Mouse (Mus musculus) layer of hippocampus, adult 2 months (tissue): ENCODE results near the gene Sec11a. TPM values are rescaled to one million over a fixed set of nuclear protein-coding genes. Genes with fewer than 3 reads are reported as not detected.
A peak's percentile ranks its signal among the peaks of the same experiment; 100 is the strongest.

Source experiments
- DNase-seq, 2 experiments: peaks; one replicate each; pipeline ENCODE4 v3.0.0; 2022; ENCODE audit warnings: low spot score in 2 of 2
- H3K27ac ChIP-seq: fragments of 200-600 bp; 2 replicates; pipeline ENCODE4 v1.8.1; 2022
- H3K4me3 ChIP-seq: fragments of 200-600 bp; 2 replicates; pipeline ENCODE4 v1.8.1; 2022; ENCODE audit warnings: mild to moderate bottlenecking
- CTCF ChIP-seq: fragments of 200-600 bp; conservative IDR thresholded peaks from 2 replicates; pipeline ENCODE4 v1.8.1; 2022; ENCODE audit warnings: antibody characterized with exemption, mild to moderate bottlenecking, moderate library complexity
- total RNA-seq, 2 experiments: library from RNA; stranded (reverse); gene quantifications; 2 replicates each; pipeline ENCODE4 v1.2.3; 2021

Sec11a gene
- total RNA-seq, 2 experiments from 2014 or later = 54.2 to 56.2 TPM

DNA sequence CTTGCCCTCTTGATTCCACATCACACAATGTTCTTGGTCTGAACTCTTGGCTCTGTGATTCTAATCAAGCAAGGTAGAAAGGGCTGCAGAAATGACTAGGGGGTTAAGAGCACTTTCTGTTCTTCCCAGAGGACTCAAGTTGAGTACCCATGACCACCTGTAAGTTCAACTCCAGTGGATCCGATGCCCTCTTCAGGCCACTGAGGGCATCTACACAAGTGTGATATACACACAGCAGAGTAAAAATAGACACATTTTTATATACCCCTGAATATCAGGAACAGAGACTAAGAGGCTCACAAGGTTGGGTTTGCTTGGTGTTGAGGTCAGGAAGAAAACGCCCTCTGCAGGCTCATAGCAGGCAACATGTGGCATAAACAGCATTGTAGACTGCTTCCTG is 73.9 kb downstream of the Sec11a start:
- peak; percentile 46 for TF ChIP-seq CTCF
- Histone ChIP-seq H3K4me3 (no peak overlapping the region), H3K27ac (no peak overlapping the region)
- DNase-seq = no peak

DNA sequence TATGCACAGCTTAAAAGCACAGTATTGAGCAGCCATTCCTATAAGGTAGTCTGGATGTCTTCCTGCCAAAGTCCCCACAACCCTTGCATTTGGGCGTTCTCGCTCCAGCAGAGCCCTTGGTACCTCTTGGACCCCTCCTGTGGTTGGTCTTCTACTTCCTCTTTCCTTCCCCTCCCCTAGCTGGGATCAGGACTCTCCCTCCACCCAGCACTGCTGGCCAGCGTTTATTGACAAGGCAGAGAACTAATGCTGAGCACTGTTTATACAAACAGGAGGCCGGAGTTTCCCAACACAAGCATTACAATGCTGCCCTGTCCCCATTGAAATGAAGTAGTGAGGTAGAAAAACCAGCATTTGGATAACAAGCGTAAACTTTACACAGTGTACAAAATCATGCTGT is 74.5 kb downstream of the Sec11a start:
- Histone ChIP-seq H3K27ac (no peak overlapping the region), H3K4me3 (no peak overlapping the region)
- TF ChIP-seq CTCF = no peak
- no peak for DNase-seq

DNA sequence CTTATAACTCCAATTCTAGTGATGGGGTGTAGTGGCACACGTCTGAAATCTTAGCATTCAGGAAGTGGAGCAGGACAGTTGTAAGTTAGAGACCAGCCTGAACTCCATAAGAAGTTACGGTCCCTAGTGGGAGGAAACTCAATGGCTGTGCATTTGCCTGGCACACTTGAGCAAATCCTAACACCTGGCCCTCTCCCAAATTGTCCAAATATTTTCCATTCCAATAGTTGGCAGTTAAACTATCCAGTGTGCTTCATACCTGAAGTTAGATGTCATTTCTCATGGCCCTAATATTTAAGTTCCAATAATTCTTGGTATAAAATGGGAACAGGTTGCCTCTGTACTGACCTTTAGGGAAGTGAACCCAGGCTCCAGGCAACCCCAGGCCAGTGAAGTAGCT is 78.9 kb downstream of the Sec11a start:
- no peak for DNase-seq
- H3K27ac ChIP-seq = no peak overlapping the region
- TF ChIP-seq CTCF = no peak
- no peak overlapping the region for H3K4me3 ChIP-seq

DNA sequence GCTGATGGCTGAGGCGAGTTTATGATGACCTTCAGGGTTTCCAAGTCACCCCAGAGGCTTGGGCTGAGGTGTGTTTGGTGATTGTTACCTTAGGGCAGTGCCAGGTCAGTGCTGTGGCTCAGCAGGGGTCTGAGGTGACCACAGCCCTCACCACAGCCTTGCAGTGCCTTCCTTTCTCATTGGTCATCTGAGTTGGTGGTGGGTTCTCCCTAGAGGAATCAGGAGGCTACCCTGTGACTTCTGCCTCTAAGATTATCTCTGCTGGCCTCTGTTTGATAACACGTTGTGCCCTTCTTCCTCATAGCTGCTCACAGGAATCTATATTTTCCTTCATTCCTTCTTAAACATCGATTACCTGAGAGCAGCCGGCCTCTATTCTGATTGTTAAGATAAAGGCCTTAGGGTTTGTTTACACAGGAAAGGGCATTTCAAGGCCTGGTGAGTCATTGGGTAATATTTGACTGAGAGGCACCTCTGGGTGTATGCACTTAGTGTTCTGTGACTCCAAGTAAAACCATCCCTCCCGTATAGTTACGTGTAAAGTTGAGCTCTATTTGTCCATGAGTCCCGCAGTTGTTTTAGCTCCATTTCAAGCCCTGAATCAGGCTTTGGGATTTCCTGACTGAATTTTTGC is 80.9 kb downstream of the Sec11a start:
- Histone ChIP-seq H3K27ac (no peak overlapping the region), H3K4me3 (no peak overlapping the region)
- no peak for TF ChIP-seq CTCF
- DNase-seq = no peak

DNA sequence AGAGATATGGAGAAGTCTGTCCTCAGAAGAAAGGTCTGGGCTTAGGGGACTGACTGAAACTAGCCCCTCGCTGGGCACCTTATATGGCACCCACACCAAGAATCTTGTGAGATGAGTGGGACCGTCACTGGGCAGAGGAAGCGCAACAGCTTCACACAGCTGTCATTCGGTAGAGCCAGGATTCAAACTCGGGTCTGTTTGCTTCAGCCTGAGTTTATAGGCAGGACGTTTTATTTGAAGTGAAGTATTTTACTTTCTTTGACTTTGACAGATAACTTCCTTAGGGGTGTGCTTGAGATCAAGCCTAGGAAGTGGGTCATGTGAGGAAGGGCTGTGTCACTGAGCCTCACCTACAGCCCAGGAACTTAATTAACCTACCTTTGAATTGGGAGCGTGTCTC is 82.1 kb downstream of the Sec11a start:
- DNase-seq = no peak
- Histone ChIP-seq H3K27ac (no peak overlapping the region), H3K4me3 (no peak overlapping the region)
- no peak for TF ChIP-seq CTCF

DNA sequence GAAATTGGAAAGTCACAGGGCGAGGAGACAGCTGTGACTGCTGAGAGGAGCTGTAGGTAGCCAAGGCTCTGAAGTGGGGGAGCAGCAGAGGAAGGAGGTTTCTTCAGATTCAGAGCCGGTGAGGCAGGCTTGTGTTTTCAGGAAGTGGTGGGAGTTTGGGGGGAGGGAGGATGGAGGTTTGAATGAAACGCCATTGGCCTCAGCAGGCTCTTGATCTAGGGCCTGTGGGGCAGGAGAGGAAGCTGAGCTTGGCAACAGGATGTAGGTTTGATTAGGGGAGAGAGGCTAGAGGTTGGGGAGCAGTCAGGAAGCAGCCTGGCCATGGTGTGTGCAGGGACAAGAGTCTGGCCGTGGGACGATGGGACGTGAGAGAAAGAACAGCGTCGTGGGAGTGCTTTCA is 82.7 kb downstream of the Sec11a start:
- TF ChIP-seq CTCF = no peak
- Histone ChIP-seq H3K4me3 (no peak overlapping the region), H3K27ac (no peak overlapping the region)
- no peak for DNase-seq

DNA sequence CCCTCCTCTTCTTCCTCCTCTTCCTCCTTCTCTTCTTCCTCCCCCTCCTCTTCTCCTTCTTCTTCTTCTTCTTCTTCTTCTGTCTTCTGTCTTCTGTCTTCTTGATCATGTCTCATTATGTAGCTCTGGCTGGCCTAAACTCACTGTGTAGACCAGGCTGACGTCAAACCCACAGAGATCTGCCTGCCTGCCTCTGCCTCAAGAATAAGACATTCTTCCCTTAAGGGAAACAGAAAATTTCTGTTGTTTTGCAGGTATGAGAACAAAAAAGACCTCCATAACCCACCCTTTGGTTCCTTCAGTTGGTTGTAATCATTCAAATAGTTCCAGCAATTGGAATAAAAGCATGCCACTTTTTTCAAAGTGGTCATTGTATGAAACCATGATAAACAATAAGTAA is 83.4 kb downstream of the Sec11a start:
- no peak for TF ChIP-seq CTCF
- Histone ChIP-seq H3K27ac (no peak overlapping the region), H3K4me3 (peak overlapping the region; percentile 22; the same call in 1 of the 2 replicates)

DNA sequence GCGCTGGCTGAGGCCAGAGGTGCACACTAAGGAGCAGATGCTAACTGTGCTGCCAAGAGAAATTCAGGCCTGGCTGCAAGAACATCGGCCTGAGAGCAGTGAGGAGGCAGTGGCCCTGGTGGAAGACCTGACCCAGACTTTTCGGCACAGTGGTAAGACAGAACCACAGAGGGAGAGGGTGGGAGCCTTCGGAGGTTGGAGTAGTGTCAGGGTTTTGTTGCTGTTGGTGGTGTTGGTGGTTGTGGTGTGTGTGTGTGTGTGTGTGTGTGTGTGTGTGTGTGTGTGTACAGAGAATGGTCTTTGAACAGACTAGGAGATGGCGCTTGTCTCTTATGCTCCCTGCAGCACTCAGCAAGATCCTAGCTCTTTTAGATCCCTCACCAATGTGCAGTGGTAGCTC is 84.1 kb downstream of the Sec11a start:
- Histone ChIP-seq H3K27ac (peak overlapping the region; percentile 51), H3K4me3 (peak overlapping the region; percentile 33; the same call in 1 of the 2 replicates)
- no peak for DNase-seq
- TF ChIP-seq CTCF = no peak

More for the DNA sequence above, 83.4 kb downstream of the Sec11a start:
- DNase-seq = no peak

DNA sequence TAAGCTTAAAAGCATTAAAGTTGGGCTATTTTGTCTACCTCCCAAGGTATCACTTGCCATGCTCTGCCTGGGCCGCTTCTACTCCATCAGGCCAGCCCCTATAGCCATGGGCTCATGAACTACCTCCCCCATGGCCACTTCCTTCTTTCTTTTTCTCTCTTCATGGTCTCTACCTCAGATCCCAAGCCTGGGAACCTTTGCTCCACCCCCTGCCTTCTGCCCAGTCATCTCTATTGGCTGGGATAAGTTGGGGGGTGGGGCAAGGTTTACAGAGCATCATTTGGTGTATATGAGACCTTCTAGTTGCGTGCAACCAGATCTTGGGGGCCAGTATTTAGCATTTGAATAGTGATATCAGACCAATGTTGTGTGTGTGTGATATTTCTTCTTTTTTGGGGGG is 85.1 kb downstream of the Sec11a start:
- no peak for DNase-seq
- no peak for TF ChIP-seq CTCF
- Histone ChIP-seq H3K4me3 (no peak overlapping the region), H3K27ac (no peak overlapping the region)

DNA sequence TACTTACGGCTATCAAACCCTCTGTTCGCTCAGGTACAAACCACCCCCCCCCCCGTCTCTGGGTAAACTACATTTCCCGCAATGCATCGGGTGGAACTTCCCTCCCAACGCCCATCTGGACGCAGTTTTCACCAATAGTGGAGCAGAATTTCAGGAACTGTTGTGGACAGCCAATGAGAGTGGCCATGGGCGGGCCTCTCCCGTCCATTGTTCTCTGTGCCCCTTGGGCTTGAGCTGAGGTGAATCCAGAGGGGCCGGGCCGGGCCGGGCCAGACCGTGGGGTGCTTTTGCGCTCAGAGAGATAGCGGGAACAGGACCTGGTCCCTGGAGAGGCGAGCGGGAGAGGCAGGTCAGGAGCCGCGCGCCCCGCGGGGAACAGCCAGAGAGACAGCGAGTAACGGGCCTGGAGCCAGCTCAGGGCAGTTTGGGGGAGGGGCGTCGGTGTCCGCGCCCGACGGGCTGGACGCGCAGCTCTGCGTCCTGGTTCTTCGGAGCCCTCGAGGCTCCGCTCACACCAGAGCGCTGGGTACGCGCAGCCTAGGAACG is 86.8 kb downstream of the Sec11a start, which contains the start of gene Zscan2:
Zscan2 (plus strand) TSS at position 192 of the 546 bp plus-strand sequence.
- no peak for TF ChIP-seq CTCF
- Histone ChIP-seq H3K4me3 (peak within 1 kb of the TSS; percentile 64), H3K27ac (peak within 1 kb of the TSS; percentile 87)
- peak; percentile 79 to 93 for DNase-seq

DNA sequence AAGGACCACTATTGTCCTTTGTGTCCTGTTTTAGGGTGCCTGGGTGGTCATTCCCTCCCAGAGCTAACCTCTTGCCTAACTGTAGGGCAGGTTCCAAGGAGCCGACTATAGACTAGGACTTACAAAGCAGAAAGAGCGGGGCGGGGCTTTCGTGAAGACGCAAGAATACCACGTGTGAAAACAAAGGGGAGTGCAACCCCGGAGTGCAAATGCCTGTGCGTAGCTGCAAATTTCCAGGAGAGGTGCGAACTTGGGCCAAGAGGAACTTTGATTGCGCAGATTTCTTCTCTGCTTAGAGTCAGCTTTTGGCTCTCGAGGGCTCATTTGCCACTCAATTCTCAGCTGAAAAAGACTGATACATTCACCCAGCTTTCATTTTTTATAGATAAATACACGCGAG is 87.4 kb downstream of the Sec11a start:
- H3K27ac ChIP-seq = peak overlapping the region; percentile 87; the same call in 1 of the 2 replicates
- TF ChIP-seq CTCF = no peak
- DNase-seq = peak in 1 of 2 experiments; percentile 39
- H3K4me3 ChIP-seq = peak overlapping the region; percentile 64

DNA sequence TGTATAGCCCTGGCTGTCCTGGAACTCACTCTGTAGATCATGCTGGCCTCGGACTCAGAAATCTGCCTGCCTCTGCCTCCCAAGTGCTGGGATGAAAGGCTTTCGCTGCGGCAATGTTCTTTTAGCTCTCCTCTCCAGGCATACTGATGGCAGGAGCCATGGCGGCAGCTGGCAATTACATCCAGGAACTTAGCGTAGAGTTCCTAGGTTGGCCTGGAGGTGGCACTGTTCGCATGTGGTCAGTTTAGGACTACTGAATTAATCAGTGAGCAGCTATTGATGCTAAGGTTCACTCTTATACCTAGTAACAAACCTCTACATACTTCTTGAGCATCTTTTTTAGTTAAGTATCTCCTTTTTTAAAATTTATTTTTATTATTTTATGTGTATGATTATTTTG is 90.4 kb downstream of the Sec11a start:
- H3K4me3 ChIP-seq = no peak overlapping the region
- TF ChIP-seq CTCF = peak; percentile 95
- DNase-seq = peak; percentile 69 to 80
- no peak overlapping the region for H3K27ac ChIP-seq

DNA sequence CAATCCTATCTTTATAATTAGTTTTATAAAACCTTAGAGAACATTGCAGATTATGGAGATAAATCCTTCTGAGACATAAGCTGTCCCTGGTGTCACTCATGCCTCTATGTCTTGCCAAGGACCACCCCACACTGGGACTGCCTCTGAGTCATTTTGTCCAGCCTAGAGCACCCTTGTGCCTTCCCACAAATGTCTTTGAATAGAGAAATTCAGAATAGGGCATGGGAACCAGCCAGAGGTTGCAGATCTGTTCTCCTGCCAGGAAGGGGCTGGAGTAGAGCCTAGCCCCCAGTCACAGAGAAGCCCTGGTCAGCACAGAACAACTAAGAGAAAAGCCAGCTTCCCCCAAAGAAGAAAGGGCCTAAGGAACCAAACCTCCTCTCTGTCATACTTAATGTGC is 92.3 kb downstream of the Sec11a start:
- peak overlapping the region; percentile 56; the same call in 1 of the 2 replicates for H3K27ac ChIP-seq
- no peak for TF ChIP-seq CTCF
- DNase-seq = peak in 1 of 2 experiments; percentile 47

More for the DNA sequence above, 92.3 kb downstream of the Sec11a start:
- H3K4me3 ChIP-seq = no peak overlapping the region

Other genes with a start within 250 kb of the Sec11a start
- gene Iqgap1, start 121.8 kb downstream of the Sec11a start, total RNA-seq = 10 to 100 TPM; 19.4 to 21.6 TPM
- 10 to 100 TPM; 15.1 to 17.4 TPM for gene Zscan2, start 86.9 kb downstream of the Sec11a start, total RNA-seq
- gene Wdr73, start 46.5 kb downstream of the Sec11a start, total RNA-seq = 10 to 100 TPM; 31.2 to 33.3 TPM
- 10 to 100 TPM; 10.7 to 13.7 TPM for gene Nmb, start 42.7 kb downstream of the Sec11a start, total RNA-seq
- 10 to 100 TPM; 22.9 to 23.6 TPM for gene Zfp592, start 45.9 kb upstream of the Sec11a start, total RNA-seq
- under 1 TPM; 0.64 to 0.67 TPM for gene Alpk3, start 109.8 kb upstream of the Sec11a start, total RNA-seq
- gene Slc28a1, start 167.0 kb upstream of the Sec11a start, total RNA-seq = not detected